Mouse (Mus musculus): ENCODE measurements around the gene Cyp4f13. TPM values are rescaled to one million over a fixed set of nuclear protein-coding genes. Genes with fewer than 3 reads are reported as not detected.

Gene Cyp4f13
- total and polyA plus RNA-seq, 3 experiments = 11.2 to 21.1 (median 12.7) TPM

GRCm38 (mm10) chr17:32901751-32902525 is 45.3 kb downstream of the Cyp4f13 start:
- WGBS = 32% methylated on average over 1 of the region's 1 CpGs
- TF ChIP-seq POLR2A (IDR thresholded peaks at IDR 0.05; ENCODE audit: insufficient read depth, low read depth, low read length) (no peak), EP300 (IDR thresholded peaks at IDR 0.05; ENCODE audit: insufficient read depth, low read depth, low read length) (no peak), CTCF (IDR thresholded peaks at IDR 0.05) (no peak)
- DNase-seq = no peak

GRCm38 (mm10) chr17:32895421-32895820 is 51.8 kb downstream of the Cyp4f13 start:
- peaks cover 2% of the 10 kb centered on the region; the same call in 1 of the 2 replicates for H3K79me2 ChIP-seq (replicated peaks; ENCODE audit: control insufficient read depth, insufficient read depth, low read length)
- no peak overlapping the region for H3K4me3 ChIP-seq
- H3K4me1 ChIP-seq (ENCODE audit: control insufficient read depth, insufficient read depth, low read length) = peaks cover 2% of the 10 kb centered on the region
- intact Hi-C loops (cut with DNase I) = no loop called here
- no peaks in the 10 kb centered on the region; the same call in 1 of the 2 replicates for H3K36me3 ChIP-seq (ENCODE audit: control insufficient read depth, insufficient read depth, low read length)
- no peak overlapping the region for H3K9ac ChIP-seq (ENCODE audit: low read depth, low read length)
- no peaks in the 10 kb centered on the region for H3K27me3 ChIP-seq (ENCODE audit: control insufficient read depth, insufficient read depth, low read length)
- no peak for TF ChIP-seq POLR2A (IDR thresholded peaks at IDR 0.05; ENCODE audit: insufficient read depth, low read depth, low read length)
- no peak for TF ChIP-seq CTCF (IDR thresholded peaks at IDR 0.05)
- TF ChIP-seq EP300 (IDR thresholded peaks at IDR 0.05; ENCODE audit: insufficient read depth, low read depth, low read length) = no peak
- H3K27ac ChIP-seq = no peak overlapping the region
- DNase-seq = no peak
- 83% methylated on average over 4 of the region's 4 CpGs for WGBS

More at GRCm38 (mm10) chr17:32901751-32902525, 45.3 kb downstream of the Cyp4f13 start:
- no peak overlapping the region for H3K9ac ChIP-seq (ENCODE audit: low read depth, low read length)
- intact Hi-C loops (cut with DNase I) = no loop called here
- H3K27ac ChIP-seq = no peak overlapping the region
- H3K27me3 ChIP-seq (ENCODE audit: control insufficient read depth, insufficient read depth, low read length) = peaks cover 1% of the 10 kb centered on the region; the same call in 1 of the 2 replicates
- H3K4me1 ChIP-seq (ENCODE audit: control insufficient read depth, insufficient read depth, low read length) = no peaks in the 10 kb centered on the region
- H3K4me3 ChIP-seq = no peak overlapping the region
- no peaks in the 10 kb centered on the region for H3K36me3 ChIP-seq (ENCODE audit: control insufficient read depth, insufficient read depth, low read length)
- H3K79me2 ChIP-seq (replicated peaks; ENCODE audit: control insufficient read depth, insufficient read depth, low read length) = no peaks in the 10 kb centered on the region

- TF ChIP-seq CTCF (IDR thresholded peaks at IDR 0.05) = no peak
- TF ChIP-seq POLR2A (IDR thresholded peaks at IDR 0.05; ENCODE audit: insufficient read depth, low read depth, low read length) = no peak
- no peak for TF ChIP-seq EP300 (IDR thresholded peaks at IDR 0.05; ENCODE audit: insufficient read depth, low read depth, low read length)
- intact Hi-C loops (cut with DNase I) = no loop called here
- H3K4me1 ChIP-seq (ENCODE audit: control insufficient read depth, insufficient read depth, low read length) = peaks cover 8% of the 10 kb centered on the region
- peaks cover 4% of the 10 kb centered on the region for H3K79me2 ChIP-seq (replicated peaks; ENCODE audit: control insufficient read depth, insufficient read depth, low read length)
- no peaks in the 10 kb centered on the region; the same call in 1 of the 2 replicates for H3K36me3 ChIP-seq (ENCODE audit: control insufficient read depth, insufficient read depth, low read length)
- H3K27ac ChIP-seq = no peak overlapping the region
- no peaks in the 10 kb centered on the region for H3K27me3 ChIP-seq (ENCODE audit: control insufficient read depth, insufficient read depth, low read length)
- H3K4me3 ChIP-seq = no peak overlapping the region
- no peak overlapping the region for H3K9ac ChIP-seq (ENCODE audit: low read depth, low read length)
- no peak for DNase-seq
- 79% methylated on average over 3 of the region's 3 CpGs for WGBS
Measured at GRCm38 (mm10) chr17:32893901-32894300, 53.3 kb downstream of the Cyp4f13 start.

GRCm38 (mm10) chr17:32891239-32892180 is 55.7 kb downstream of the Cyp4f13 start, which contains the start of gene Zfp870:
Gene Zfp870, minus strand, starts transcription at chr17:32891642.
- peak within 1 kb of the TSS; percentile 92 for H3K9ac ChIP-seq (ENCODE audit: low read depth, low read length)
- intact Hi-C loops (cut with DNase I) = loop anchor here (1.0 to 2.0 kb wide), 2 partner anchors 55 to 104 kb away; partner anchors contain the start of gene Cyp4f13
- H3K4me1 ChIP-seq (ENCODE audit: control insufficient read depth, insufficient read depth, low read length) = peaks cover 8% of the 10 kb centered on the region
- no peaks in the 10 kb centered on the region for H3K27me3 ChIP-seq (ENCODE audit: control insufficient read depth, insufficient read depth, low read length)
- no peaks in the 10 kb centered on the region; the same call in 1 of the 2 replicates for H3K36me3 ChIP-seq (ENCODE audit: control insufficient read depth, insufficient read depth, low read length)
- H3K79me2 ChIP-seq (replicated peaks; ENCODE audit: control insufficient read depth, insufficient read depth, low read length) = peaks cover 4% of the 10 kb centered on the region
- H3K4me3 ChIP-seq = peak within 1 kb of the TSS; percentile 75
- TF ChIP-seq CTCF (IDR thresholded peaks at IDR 0.05) (peak; percentile 25), EP300 (IDR thresholded peaks at IDR 0.05; ENCODE audit: insufficient read depth, low read depth, low read length) (no peak), POLR2A (IDR thresholded peaks at IDR 0.05; ENCODE audit: insufficient read depth, low read depth, low read length) (peak; percentile 78)
- peak; percentile 85 to 90 for DNase-seq
- WGBS = 12% methylated on average over 33 of the region's 33 CpGs
- H3K27ac ChIP-seq = peak within 1 kb of the TSS; percentile 91

DNA sequence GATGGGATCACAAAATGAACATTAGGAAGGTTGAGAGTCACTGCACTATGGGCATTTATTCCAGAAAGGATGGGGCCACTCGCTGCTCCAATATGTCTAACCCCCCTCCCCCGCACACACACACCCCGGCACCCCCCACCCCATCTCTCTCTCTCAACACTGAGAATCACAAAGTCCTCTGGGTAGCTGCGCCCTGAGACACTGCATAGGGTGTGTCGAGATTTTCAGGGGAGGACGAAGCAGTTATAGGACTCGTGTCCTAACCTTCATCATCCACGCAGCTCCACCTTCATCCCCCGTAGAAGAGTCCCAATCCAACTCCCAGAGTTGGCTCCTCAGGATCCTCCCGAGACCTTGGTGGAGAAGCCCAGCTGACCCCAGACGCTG is 56.4 kb downstream of the Cyp4f13 start:
- intact Hi-C loops (cut with DNase I) = loop anchor here (1.0 to 2.0 kb wide), 2 partner anchors 56 to 104 kb away; partner anchors contain the start of gene Cyp4f13
- no peak for TF ChIP-seq POLR2A (IDR thresholded peaks at IDR 0.05; ENCODE audit: insufficient read depth, low read depth, low read length)
- no peak for TF ChIP-seq EP300 (IDR thresholded peaks at IDR 0.05; ENCODE audit: insufficient read depth, low read depth, low read length)
- TF ChIP-seq CTCF (IDR thresholded peaks at IDR 0.05) = no peak
- Histone ChIP-seq H3K9ac (ENCODE audit: low read depth, low read length) (peak overlapping the region; percentile 92), H3K79me2 (replicated peaks; ENCODE audit: control insufficient read depth, insufficient read depth, low read length) (peaks cover 4% of the 10 kb centered on the region), H3K27me3 (ENCODE audit: control insufficient read depth, insufficient read depth, low read length) (no peaks in the 10 kb centered on the region), H3K27ac (peak overlapping the region; percentile 91), H3K4me1 (ENCODE audit: control insufficient read depth, insufficient read depth, low read length) (peaks cover 8% of the 10 kb centered on the region), H3K4me3 (peak overlapping the region; percentile 75), H3K36me3 (ENCODE audit: control insufficient read depth, insufficient read depth, low read length) (no peaks in the 10 kb centered on the region; the same call in 1 of the 2 replicates)
- WGBS = 2% methylated on average over 11 of the region's 11 CpGs
- DNase-seq = no peak

Measured in heart, adult 2 months (tissue).